Mouse (Mus musculus) left cerebral cortex, postnatal 36 days (tissue): ENCODE measurements around the gene Hps3. TPM values are rescaled to one million over a fixed set of nuclear protein-coding genes. Genes with fewer than 3 reads are reported as not detected.
"Not testable (repeated sequence)": the region's sequence is repeated elsewhere in the genome, so short reads cannot be mapped to it uniquely, and the experiment has no call there.

Experiments
- DNase-seq, 2 experiments: peaks; one replicate each; pipeline ENCODE4 v3.0.0; 2021 to 2022; ENCODE audit warnings: low spot score in 2 of 2, mixed read lengths in 1 of 2
- intact Hi-C: fragments of 180-260 bp; cut with DNase I; formaldehyde crosslinking; loops from one replicate; pipeline ENCODE4 v1.15.1; 2025
- total RNA-seq, 2 experiments: library from RNA; stranded (reverse); gene quantifications; 2 replicates each; pipeline ENCODE4 v1.2.3; 2021

Gene Hps3
- 10 to 100 TPM; 11.9 to 18.7 TPM for total RNA-seq

DNA sequence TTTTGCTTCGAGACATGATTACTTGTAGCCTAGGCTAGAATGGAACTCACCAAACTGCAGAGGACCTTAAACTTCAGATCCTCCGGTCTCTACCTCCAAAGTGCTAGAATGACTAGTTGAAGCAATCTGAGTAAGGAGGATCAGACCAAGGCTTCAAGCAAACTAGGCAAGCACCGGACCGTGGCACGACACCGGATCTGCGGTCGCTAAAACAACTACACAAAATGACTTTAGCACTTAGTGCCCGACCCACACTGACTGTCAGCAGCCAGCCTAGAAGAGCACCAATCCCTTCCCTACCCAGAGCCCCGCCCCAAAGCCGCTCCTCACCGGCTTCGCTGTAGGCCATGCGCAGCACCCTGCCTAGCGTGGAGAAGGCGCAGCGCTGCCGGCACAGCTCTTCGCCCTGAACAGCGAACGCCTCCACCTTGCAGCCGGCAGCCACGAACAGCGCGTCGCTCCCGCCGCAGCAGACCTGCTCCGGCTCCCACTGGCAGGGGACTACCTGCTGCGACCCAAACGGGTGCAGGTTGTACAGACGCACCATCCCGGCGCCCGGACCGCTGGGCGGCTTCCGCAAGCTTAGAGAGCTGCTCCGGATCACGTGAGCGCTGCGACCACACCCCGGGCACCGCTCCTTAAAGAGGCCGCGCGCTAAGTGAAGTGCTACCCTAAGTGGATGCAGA is at the start of gene Hps3:
Gene Hps3, minus strand, starts transcription at position 597 of the 686 bp plus-strand sequence.
- intact Hi-C loops = no loop called here
- peak; percentile 89 for DNase-seq

DNA sequence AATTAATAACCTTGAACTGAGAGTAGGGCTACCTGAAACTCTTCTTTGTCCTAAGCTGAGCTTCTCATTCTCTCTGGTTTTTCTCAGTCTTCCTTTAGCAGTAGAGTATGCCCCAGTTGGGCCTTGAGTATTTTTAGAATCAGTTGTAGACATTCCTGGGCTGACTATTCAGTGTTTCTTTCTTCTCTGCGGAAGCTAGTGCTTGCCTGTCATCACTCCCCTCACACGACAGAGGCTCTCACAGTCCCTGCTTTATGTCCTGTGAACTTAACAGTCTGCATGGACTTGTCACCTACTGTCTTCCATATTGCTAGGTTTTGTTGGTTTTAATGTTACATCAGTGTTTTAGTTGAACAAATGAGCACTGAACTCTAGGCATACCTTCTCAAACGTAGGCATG is 47.0 kb upstream of the Hps3 start:
- intact Hi-C loops = no loop called here
- DNase-seq = no peak

DNA sequence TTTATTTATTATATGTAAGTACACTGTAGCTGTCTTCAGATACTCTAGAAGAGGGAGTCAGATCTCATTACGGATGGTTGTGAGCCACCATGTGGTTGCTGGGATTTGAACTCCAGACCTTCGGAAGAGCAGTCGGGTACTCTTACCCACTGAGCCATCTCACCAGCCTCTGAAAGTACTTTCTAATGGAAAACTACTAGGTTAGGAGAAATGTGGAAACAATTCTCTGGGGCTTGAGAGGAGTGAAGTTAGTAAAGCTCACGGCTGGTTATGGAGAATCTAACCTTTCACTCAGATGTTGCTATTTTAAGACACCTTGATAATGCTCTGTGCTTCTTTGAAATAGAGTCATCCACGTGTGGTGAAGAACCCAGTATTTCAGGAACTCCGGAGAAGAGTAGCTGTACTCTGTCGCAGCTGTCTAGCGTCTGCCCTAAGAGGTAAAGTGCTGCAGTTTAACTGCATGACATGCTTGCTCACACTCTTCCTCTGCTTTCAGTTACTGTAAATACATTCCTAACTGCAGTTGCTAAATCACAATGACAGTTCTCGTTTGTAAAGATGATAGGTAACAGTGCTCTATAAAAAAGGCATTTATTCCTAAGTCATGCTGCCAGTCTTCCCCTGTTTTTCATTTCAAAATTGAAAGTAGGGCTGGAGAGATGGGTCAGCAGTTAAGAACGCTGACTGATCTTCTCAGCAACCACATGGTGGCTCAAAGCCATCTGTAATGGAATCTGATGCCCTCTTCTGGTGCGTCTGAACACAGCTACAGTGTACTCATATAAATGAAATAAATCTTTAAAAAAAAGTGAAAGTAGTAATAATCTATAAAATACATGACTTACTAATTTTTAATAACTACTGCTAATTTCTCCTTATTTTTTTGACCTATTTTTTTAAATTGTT is 41.3 kb upstream of the Hps3 start:
- intact Hi-C loops = loop anchor here (5.0 kb wide), 1 partner anchor 174 kb away; no protein-coding TSS in a partner anchor
- DNase-seq = no peak

DNA sequence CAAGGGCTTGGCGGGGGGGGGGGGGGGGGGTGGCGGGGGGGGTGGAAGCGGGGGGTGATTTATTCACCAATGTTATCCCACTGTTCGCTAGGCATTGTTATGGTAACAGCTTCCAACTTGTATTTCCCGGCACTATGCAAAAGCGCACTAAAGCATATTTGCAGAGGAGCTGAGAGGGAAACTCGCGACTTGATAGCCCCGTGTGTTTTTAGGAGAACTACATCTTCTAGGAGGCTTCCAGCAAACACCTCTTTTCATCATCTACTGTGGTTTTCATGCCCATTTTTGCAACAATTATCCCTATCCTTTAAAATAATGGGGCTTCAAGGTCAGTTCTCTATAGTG is 23.1 kb upstream of the Hps3 start:
- no peak for DNase-seq

DNA sequence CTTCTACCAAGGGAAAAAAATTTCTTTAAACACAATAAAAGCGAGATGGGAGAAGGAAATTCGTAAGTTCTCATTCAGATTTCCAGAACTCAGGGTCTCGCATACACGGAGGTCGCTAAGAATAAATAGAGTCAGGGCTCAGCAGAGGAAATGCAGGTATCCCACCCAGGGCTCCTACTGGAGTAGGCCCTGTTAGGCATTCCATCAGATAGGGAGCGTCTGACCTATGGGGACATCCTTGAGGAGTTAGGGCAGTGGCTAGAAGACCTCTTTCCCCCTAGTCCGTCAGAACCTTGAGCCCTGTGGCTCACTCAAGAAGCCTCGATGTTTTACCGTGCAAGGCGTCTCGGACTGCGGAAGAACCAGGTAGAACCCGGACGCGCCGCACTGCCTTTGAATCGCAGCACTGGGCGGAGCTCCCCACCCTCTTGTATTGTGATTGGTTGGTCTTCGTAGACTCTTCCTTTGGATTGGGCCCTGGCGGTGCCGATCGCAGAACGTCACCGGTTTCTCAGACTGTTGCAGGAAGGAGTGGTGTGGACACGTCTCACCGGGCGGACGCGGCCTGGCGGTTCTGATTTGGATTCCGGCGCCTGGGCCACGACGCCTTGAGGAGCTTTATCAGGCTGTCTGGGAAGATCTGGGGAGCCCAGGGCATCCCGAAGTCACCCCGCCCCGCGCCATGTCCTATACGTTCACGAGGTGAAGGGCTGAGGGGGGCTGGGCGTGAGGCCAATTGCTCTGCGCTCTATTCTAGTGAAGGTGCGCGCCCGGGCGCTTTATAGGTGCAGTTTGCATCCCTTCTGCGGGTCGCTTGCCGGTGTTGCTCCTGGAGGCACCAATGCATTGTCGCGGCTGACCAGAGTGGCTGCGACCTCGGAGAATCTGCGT is 22.4 kb upstream of the Hps3 start, which contains the start of gene Hltf:
Gene Hltf, plus strand, starts transcription at position 506 of the 891 bp plus-strand sequence.
- DNase-seq = peak; percentile 93 to 96
- intact Hi-C loops = no loop called here

More for the DNA sequence above, 23.1 kb upstream of the Hps3 start:
- intact Hi-C loops = no loop called here

DNA sequence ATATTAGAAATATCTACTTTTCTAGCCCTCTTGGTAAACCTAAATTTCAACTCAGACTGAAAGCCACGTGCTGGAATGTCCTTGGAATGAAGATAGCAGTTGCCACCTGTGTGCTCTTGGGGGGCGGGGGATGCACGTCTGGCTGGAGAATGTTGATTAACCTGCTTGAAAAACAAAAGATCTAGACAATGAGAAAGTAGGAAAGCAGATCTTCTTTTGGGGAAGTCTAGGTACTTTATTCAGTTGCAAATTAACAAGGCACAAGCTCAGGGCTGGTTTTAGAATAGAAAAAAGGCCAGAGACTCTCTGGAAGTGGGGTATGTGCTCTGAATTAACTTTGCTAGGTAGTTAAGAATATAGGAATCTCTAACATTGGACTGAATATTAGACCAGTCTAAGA is 9.6 kb upstream of the Hps3 start:
- DNase-seq, intact Hi-C loops: not testable (repeated sequence)

DNA sequence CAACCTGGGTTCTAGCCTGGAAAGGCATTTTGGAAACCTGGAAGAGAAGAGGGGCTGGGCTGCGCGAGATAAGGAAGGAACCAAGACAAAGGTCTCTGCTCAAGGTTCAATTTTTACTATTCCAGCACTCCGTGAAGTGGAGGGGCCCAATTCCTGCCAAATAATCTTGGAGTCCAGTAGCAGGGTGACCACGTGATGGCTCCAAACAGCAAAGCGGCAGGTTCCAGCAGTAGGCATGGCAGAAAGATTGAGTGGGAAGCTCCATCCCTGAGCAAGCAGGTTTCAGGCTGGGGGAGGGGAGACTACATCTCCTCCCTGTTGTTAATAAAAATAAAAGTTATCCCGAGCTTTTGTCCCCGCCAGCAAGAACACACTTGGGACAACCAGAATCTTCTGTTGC is 6.3 kb upstream of the Hps3 start:
- intact Hi-C loops, DNase-seq: not testable (repeated sequence)

DNA sequence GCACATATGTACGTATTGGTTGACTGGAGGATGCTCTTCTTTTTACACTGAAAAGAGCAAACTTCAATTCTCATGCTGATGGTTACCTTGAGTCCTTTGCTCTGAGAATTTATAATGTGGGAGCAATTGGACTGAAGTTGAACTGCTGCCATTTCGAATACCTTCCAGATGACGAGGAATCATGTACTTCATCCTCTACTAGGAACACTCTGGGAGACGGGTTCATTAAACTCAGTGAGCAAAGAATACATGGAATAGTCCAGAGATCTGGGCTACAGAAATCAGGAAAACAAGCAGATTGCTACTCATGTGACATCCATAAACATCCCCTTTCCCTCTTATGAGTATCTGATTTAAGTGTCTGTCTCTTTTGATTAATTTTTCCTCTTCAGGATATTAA is 954 bp upstream of the Hps3 start:
- DNase-seq = no peak
- intact Hi-C loops = no loop called here

DNA sequence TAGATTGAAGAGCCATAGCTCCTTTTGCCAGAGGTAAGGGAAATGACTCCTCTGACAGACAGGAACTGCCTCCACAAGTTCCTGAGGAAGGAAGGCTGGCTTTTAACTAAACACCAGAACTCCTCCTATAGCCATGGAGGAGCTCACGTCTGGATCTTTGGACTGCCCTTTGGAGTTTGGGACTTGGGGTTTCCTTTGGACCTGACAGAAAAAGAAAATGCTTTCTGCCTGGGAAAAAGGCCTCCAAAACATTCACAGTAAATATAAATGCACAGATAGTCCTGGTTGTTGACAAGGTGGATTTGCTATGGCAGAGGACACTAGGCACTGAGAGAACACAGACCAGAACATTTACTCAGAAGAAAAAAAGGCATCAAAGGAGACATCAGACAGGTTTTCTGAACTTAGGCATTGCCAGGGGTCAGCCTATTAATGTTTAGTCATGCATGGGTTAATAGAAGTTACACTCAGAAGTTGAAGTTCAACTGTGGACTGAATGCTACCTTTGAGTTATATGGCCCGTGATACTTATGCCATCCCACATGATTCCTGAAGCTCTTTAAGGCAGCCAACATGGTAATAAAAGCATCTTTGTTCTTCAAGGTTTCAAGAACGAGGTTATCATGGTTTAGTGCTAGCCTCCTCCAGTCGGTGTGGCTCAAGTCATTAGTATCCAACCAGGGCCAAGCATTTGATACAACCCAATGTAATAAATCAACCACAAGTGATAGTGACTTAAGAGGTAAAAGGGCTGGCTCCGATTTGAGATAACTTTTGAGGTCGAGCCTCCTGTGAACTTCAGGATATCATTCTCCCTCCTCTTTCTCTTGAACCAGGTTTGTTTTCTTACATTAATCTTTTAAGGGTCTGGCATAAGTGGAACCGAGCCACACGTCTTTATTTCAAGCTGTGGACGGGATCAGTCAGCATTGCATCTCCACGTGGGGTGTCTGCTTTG is 1.1 kb downstream of the Hps3 start:
- intact Hi-C loops = no loop called here

DNA sequence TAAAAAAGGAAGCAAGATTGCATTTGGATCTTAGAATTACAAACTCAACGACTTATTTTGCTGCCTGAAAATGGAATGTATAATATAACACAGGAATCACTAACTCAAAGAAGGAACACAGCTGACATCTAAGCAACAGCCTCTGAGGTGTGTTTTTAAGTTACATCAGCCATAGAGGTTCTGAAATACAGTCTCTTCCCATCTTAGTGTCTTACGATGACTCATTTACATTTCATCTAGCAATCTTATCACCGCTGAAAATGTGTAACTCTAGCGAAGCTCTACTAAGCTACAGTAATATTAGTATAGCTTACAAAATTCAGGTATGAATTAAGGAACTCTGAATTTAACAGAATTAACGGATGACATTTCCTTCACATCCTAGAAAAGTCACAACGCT is 4.3 kb downstream of the Hps3 start:
- intact Hi-C loops = no loop called here
- DNase-seq = no peak

More for the DNA sequence above, 1.1 kb downstream of the Hps3 start:
- no peak for DNase-seq

DNA sequence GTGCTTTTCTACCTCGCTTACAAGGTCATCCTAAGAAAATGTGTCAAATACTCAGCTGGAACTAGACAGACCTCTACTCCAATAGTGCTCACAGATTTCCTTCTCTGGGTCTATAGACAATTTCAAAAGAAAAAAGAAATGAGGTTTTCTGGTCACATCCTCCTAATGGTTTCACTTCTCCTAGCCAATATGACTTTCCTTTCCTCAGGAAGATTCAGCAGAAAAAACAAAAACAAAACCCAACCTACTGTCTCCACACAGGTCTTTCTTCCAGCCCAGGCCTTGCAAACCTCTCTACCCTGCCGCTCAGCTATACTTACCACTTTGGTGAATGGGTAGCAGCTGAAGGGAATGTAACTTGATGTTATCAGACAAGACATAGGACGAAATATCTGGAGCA is 6.5 kb downstream of the Hps3 start:
- intact Hi-C loops = no loop called here
- no peak for DNase-seq

DNA sequence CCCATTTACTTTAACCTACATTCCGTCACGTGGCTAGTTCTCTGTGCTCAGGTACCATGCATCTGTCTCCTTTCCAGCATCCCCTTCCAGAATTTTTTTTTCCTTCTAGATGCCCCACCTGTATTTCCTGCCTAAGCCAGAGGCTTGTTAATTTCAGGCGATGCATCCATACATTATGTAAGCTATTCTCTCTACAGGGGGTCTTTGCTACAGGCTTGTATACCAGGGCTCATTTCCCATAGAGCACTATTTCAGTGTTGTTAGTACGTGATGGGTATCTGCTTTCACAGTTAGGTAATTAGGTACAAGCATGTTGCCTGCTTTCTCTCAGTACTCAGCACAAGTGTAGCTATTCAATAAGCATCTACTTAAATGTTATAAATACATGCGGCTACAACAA is 7.3 kb downstream of the Hps3 start:
- no peak for DNase-seq
- intact Hi-C loops = no loop called here

DNA sequence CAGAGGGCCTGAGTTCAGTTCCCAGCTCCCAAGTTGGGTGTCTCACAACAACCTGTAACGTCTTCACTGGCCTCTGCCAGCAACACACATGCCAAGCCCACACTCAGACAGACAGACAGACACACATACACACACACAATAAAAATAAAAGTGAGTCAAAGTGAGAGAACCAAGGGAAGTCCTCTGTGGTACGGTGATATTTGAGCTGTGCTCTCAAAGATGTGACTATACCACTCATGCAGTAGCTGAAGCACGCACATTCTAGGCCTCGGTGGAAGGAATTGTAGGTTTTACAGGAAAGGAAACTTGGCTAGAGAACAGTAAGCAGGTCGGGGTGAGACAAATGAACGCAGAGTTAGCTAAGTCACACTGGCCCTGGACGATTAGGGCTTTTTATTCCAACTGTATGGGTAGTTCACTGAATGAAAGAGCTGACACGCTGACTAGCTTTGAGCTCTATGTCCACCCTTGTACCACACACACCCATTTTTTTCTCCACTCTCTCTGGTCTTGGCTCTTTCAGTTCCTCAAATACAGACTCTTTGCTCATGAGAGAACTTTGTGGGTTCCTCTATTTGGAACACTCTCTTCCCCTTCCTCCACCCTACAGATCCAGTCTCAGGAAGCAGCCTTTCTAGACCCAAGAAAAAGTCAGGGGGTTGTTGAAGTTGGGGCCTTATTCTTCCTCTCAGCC is 8.0 kb downstream of the Hps3 start:
- DNase-seq = no peak
- intact Hi-C loops = no loop called here

DNA sequence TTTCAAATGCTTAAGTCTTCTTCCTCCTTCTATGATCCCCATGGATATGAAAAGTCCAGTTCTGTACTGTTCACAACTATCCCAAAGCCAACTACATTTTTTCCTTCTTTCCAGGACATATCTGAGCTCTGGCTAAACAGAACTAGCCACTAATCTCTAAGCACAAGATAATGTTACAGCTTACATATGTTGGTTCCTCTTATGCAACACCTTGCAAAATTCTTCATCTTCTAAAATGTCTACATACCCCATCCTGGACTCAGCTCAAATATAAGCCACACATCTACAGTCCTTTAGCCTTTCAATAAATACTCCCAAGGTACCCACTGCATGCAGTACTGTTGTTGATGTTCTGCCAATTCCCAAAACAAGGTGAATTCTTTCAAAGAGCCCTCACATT is 8.6 kb downstream of the Hps3 start:
- DNase-seq = no peak
- intact Hi-C loops = no loop called here

DNA sequence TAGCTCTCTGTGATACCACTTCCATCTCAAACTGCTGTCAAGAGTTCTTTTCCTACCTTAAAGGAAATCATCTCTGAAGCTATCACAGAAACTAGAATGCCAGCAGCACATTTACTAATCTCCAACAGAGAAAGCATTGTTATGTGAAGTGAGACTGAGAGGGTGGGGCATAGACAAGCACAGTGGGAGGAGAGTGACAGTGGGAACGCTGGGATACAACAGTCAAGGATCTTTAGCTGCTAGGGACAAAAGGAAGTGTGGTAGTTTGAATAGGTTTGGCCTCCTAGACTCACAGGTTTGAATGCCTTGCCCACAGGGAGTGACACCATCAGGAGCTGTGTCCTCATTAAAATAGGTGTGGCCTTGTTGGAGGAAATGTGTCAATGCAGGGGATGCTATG is 11.3 kb downstream of the Hps3 start:
- intact Hi-C loops = no loop called here
- no peak for DNase-seq

DNA sequence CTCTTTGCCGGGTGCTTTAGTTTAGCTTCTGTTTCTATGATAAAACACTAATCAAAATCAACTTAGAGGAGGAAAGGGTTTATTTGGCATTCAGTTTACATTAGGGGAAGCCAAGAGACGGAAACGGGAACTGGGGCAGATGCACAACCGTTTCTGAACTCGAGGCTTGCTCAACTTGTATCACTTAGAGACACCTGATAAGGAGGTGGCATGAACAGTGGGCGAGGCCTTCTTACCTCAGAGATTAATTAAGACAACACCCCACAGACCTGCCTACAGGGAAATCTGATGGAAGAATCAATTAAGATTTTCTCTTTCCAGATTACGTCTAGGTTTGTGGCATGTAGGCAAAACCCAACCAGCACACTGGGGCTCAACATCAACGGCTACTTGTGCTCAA is 17.0 kb downstream of the Hps3 start:
- intact Hi-C loops = no loop called here
- no peak for DNase-seq

DNA sequence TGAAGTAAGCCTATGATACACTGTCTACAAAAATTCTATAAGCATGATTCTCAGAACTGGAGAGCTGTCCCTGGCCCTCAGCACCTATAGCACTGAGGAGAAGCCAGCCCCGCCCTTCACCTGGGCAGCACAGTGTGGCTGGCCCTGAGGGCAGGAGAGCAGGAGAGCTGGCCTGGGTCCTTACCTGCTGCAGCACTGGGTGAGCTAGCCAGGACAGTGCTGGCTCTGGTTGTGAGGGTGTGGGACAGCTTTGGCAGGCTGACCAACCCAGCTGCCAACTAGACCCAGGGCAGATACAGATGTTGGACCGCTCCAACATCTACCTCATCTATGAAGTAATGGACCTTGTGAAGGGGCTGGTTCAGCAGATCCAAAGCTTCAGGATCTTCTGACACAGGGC is 20.7 kb downstream of the Hps3 start:
- DNase-seq = no peak
- intact Hi-C loops = no loop called here

DNA sequence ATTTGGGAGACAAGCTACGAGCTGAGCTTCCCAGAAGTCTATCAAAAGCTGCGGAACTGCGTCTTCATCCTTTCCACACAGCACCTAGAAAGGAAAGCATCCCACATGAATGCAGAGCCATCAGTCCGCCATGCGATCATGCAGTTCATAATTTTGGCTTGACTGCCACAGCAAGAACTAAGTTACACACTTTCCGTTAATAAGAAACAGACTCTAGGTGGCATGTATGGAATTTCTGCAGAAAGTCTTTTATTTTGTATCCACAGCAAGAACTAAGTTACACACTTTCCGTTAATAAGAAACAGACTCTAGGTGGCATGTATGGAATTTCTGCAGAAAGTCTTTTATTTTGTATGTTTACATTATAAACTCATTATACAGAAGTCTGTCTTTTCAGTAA is 24.2 kb downstream of the Hps3 start:
- not testable (repeated sequence) for DNase-seq

More for the DNA sequence above, 24.2 kb downstream of the Hps3 start:
- intact Hi-C loops = not testable (repeated sequence)
